Mouse (Mus musculus): ENCODE measurements at regions not wholly inside any gene's neighbourhood (a gene's known extent, or its start where the extent isn't known, plus 50 kb on each side); places are given as distances from the start of the nearest gene placed in this dataset.

GRCm38 (mm10) chr12:25182680-25183079, 85.7 kb upstream of the Id2 start:
- Histone ChIP-seq H3K4me1 (peaks cover 31% of the 10 kb centered on the region), H3K4me3 (replicated peaks) (no peak overlapping the region), H3K36me3 (replicated peaks; ENCODE audit: low read length) (peaks cover 52% of the 10 kb centered on the region), H3K9me3 (peaks cover 48% of the 10 kb centered on the region), H3K27me3 (replicated peaks) (peaks cover 12% of the 10 kb centered on the region)
- TF ChIP-seq FLI1 (IDR thresholded peaks at IDR 0.05; ENCODE audit: low read length) (no peak), GATA1 (IDR thresholded peaks at IDR 0.05; ENCODE audit: borderline replicate concordance, low read length) (no peak)

- peaks cover 40% of the 10 kb centered on the region for H3K36me3 ChIP-seq (replicated peaks; ENCODE audit: low read length)
- H3K27me3 ChIP-seq (replicated peaks) = peaks cover 13% of the 10 kb centered on the region
- H3K9me3 ChIP-seq = peaks cover 35% of the 10 kb centered on the region
- H3K4me3 ChIP-seq (replicated peaks) = no peak overlapping the region
- TF ChIP-seq FLI1 (IDR thresholded peaks at IDR 0.05; ENCODE audit: low read length) (no peak), GATA1 (IDR thresholded peaks at IDR 0.05; ENCODE audit: borderline replicate concordance, low read length) (no peak)
- H3K4me1 ChIP-seq = peaks cover 19% of the 10 kb centered on the region
Observed at GRCm38 (mm10) chr12:25181317-25181716, 84.4 kb upstream of the Id2 start.

GRCm38 (mm10) chr12:25180861-25181260, 83.9 kb upstream of the Id2 start:
- TF ChIP-seq FLI1 (IDR thresholded peaks at IDR 0.05; ENCODE audit: low read length) (no peak), GATA1 (IDR thresholded peaks at IDR 0.05; ENCODE audit: borderline replicate concordance, low read length) (no peak)
- H3K9me3 ChIP-seq = peaks cover 30% of the 10 kb centered on the region
- H3K4me3 ChIP-seq (replicated peaks) = no peak overlapping the region
- H3K36me3 ChIP-seq (replicated peaks; ENCODE audit: low read length) = peaks cover 35% of the 10 kb centered on the region
- H3K27me3 ChIP-seq (replicated peaks) = peaks cover 13% of the 10 kb centered on the region
- peaks cover 19% of the 10 kb centered on the region for H3K4me1 ChIP-seq

GRCm38 (mm10) chr12:25180289-25180688, 83.3 kb upstream of the Id2 start:
- H3K4me3 ChIP-seq (replicated peaks) = no peak overlapping the region
- H3K36me3 ChIP-seq (replicated peaks; ENCODE audit: low read length) = peaks cover 29% of the 10 kb centered on the region
- H3K27me3 ChIP-seq (replicated peaks) = peaks cover 19% of the 10 kb centered on the region
- TF ChIP-seq GATA1 (IDR thresholded peaks at IDR 0.05; ENCODE audit: borderline replicate concordance, low read length) (no peak), FLI1 (IDR thresholded peaks at IDR 0.05; ENCODE audit: low read length) (no peak)
- H3K4me1 ChIP-seq = peaks cover 19% of the 10 kb centered on the region
- peaks cover 25% of the 10 kb centered on the region for H3K9me3 ChIP-seq

GRCm38 (mm10) chr12:25178491-25179115, 81.7 kb upstream of the Id2 start:
- Histone ChIP-seq H3K4me3 (replicated peaks) (no peak overlapping the region), H3K4me1 (peaks cover 28% of the 10 kb centered on the region), H3K27me3 (replicated peaks) (peaks cover 31% of the 10 kb centered on the region), H3K36me3 (replicated peaks; ENCODE audit: low read length) (peaks cover 16% of the 10 kb centered on the region), H3K9me3 (peaks cover 16% of the 10 kb centered on the region)
- TF ChIP-seq GATA1 (IDR thresholded peaks at IDR 0.05; ENCODE audit: borderline replicate concordance, low read length) (no peak), FLI1 (IDR thresholded peaks at IDR 0.05; ENCODE audit: low read length) (no peak)

- H3K36me3 ChIP-seq (replicated peaks; ENCODE audit: low read length) = peaks cover 9% of the 10 kb centered on the region
- peaks cover 23% of the 10 kb centered on the region for H3K4me1 ChIP-seq
- peaks cover 39% of the 10 kb centered on the region for H3K27me3 ChIP-seq (replicated peaks)
- H3K9me3 ChIP-seq = peaks cover 8% of the 10 kb centered on the region
- H3K4me3 ChIP-seq (replicated peaks) = no peak overlapping the region
- TF ChIP-seq GATA1 (IDR thresholded peaks at IDR 0.05; ENCODE audit: borderline replicate concordance, low read length) = no peak
- TF ChIP-seq FLI1 (IDR thresholded peaks at IDR 0.05; ENCODE audit: low read length) = no peak
Observed at GRCm38 (mm10) chr12:25177827-25178226, 80.9 kb upstream of the Id2 start.

- Histone ChIP-seq H3K9me3 (peaks cover 7% of the 10 kb centered on the region; the same call in 1 of the 2 replicates), H3K4me3 (replicated peaks) (no peak overlapping the region), H3K4me1 (peaks cover 21% of the 10 kb centered on the region), H3K36me3 (replicated peaks; ENCODE audit: low read length) (peaks cover 6% of the 10 kb centered on the region), H3K27me3 (replicated peaks) (peaks cover 44% of the 10 kb centered on the region)
- TF ChIP-seq FLI1 (IDR thresholded peaks at IDR 0.05; ENCODE audit: low read length) = no peak
- no peak for TF ChIP-seq GATA1 (IDR thresholded peaks at IDR 0.05; ENCODE audit: borderline replicate concordance, low read length)
Observed at GRCm38 (mm10) chr12:25176565-25176964, 79.6 kb upstream of the Id2 start.

- Histone ChIP-seq H3K36me3 (replicated peaks; ENCODE audit: low read length) (no peaks in the 10 kb centered on the region), H3K27me3 (replicated peaks) (peaks cover 59% of the 10 kb centered on the region), H3K4me3 (replicated peaks) (no peak overlapping the region), H3K4me1 (peaks cover 18% of the 10 kb centered on the region), H3K9me3 (no peaks in the 10 kb centered on the region)
- TF ChIP-seq GATA1 (IDR thresholded peaks at IDR 0.05; ENCODE audit: borderline replicate concordance, low read length) = no peak
- no peak for TF ChIP-seq FLI1 (IDR thresholded peaks at IDR 0.05; ENCODE audit: low read length)
Observed at GRCm38 (mm10) chr12:25173064-25173463, 76.1 kb upstream of the Id2 start.

GRCm38 (mm10) chr12:25172450-25172849, 75.5 kb upstream of the Id2 start:
- Histone ChIP-seq H3K36me3 (replicated peaks; ENCODE audit: low read length) (no peaks in the 10 kb centered on the region), H3K9me3 (no peaks in the 10 kb centered on the region), H3K4me1 (peaks cover 15% of the 10 kb centered on the region), H3K4me3 (replicated peaks) (no peak overlapping the region), H3K27me3 (replicated peaks) (peaks cover 62% of the 10 kb centered on the region)
- no peak for TF ChIP-seq GATA1 (IDR thresholded peaks at IDR 0.05; ENCODE audit: borderline replicate concordance, low read length)
- TF ChIP-seq FLI1 (IDR thresholded peaks at IDR 0.05; ENCODE audit: low read length) = no peak

- Histone ChIP-seq H3K4me1 (peaks cover 22% of the 10 kb centered on the region), H3K9me3 (no peaks in the 10 kb centered on the region), H3K27me3 (replicated peaks) (peaks cover 70% of the 10 kb centered on the region), H3K4me3 (replicated peaks) (no peak overlapping the region), H3K36me3 (replicated peaks; ENCODE audit: low read length) (no peaks in the 10 kb centered on the region)
- no peak for TF ChIP-seq FLI1 (IDR thresholded peaks at IDR 0.05; ENCODE audit: low read length)
- TF ChIP-seq GATA1 (IDR thresholded peaks at IDR 0.05; ENCODE audit: borderline replicate concordance, low read length) = no peak
Observed at GRCm38 (mm10) chr12:25169611-25170010, 72.7 kb upstream of the Id2 start.

All from megakaryocyte, embryonic 14.5 days (primary cell).